Mouse (Mus musculus): Measurements from ENCODE around the gene Bloc1s3.

GRCm38 (mm10) chr7:19549394-19549793, 41.2 kb upstream of the Bloc1s3 start:
- TF ChIP-seq CTCF (conservative IDR thresholded peaks at IDR 0.05; ENCODE audit: low read length) (no peak), NANOG (IDR thresholded peaks at IDR 0.05; ENCODE audit: borderline replicate concordance, low read length) (no peak), POU5F1 (IDR thresholded peaks at IDR 0.05; ENCODE audit: borderline replicate concordance, low read length) (no peak)

Data from E14TG2a.4 (cell line).